Mouse (Mus musculus): ENCODE measurements around the gene Arhgap27.
A peak's percentile ranks its signal among the peaks of the same experiment; 100 is the strongest.

GRCm38 (mm10) chr11:103332186-103332889 is 31.2 kb downstream of the Arhgap27 start:
- TF ChIP-seq CTCF (IDR thresholded peaks at IDR 0.05; ENCODE audit: low read depth, low read length) (peak; percentile 98), EP300 (IDR thresholded peaks at IDR 0.05; ENCODE audit: insufficient read depth, low read depth, low read length) (no peak), POLR2A (IDR thresholded peaks at IDR 0.05; ENCODE audit: insufficient read depth, low read length) (no peak)
